Mouse (Mus musculus): ENCODE data around the gene Tufm.

GRCm38 (mm10) chr7:126464121-126464520, 23.0 kb upstream of the Tufm start:
- TF ChIP-seq POLR2A (IDR thresholded peaks at IDR 0.05; ENCODE audit: insufficient read depth, low read depth, low read length) = no peak
- no peak for TF ChIP-seq CTCF (IDR thresholded peaks at IDR 0.05; ENCODE audit: insufficient read depth, low read depth, low read length)
